Mouse (Mus musculus) lung, embryonic 14.5 days (tissue): ENCODE measurements around the gene Kiss1r. TPM values are rescaled to one million over a fixed set of nuclear protein-coding genes. Genes with fewer than 3 reads are reported as not detected.

Experiments
- ATAC-seq: fragments of 200-750 bp; cut with Nextera tagmentation; 2 replicates; pipeline ENCODE4 v1.8.0; 2017; ENCODE audit warnings: mild to moderate bottlenecking, moderate TSS enrichment, moderate library complexity; ENCODE audit not compliant: insufficient read depth
- DNase-seq: peaks from one replicate; pipeline ENCODE4 v3.0.0-alpha.2; 2015
- H3K27ac ChIP-seq: fragments of 300-500 bp; sonication (generic); 2 replicates; pipeline ENCODE4 v1.5.1; 2014; ENCODE audit warnings: low read depth, mild to moderate bottlenecking, moderate library complexity
- H3K27me3 ChIP-seq: fragments of 300-500 bp; sonication (generic); 2 replicates; pipeline ENCODE4 v1.6.1; 2014; ENCODE audit warnings: low read length, control low read depth; ENCODE audit not compliant: insufficient read depth
- H3K36me3 ChIP-seq: fragments of 300-500 bp; sonication (generic); 2 replicates; pipeline ENCODE4 v1.6.1; 2014; ENCODE audit warnings: control low read depth; ENCODE audit not compliant: insufficient read depth
- H3K4me1 ChIP-seq: fragments of 300-500 bp; sonication (generic); 2 replicates; pipeline ENCODE4 v1.6.1; 2014; ENCODE audit warnings: antibody characterized with exemption, control low read depth; ENCODE audit not compliant: insufficient read depth
- H3K4me2 ChIP-seq: fragments of 300-500 bp; sonication (generic); 2 replicates; pipeline ENCODE4 v1.6.1; 2014; ENCODE audit warnings: mild to moderate bottlenecking
- H3K4me3 ChIP-seq: fragments of 300-500 bp; sonication (generic); 2 replicates; pipeline ENCODE4 v1.5.1; 2014; ENCODE audit warnings: low read depth, low read length
- H3K9ac ChIP-seq: fragments of 300-500 bp; sonication (generic); 2 replicates; pipeline ENCODE4 v1.6.1; 2014
- H3K9me3 ChIP-seq: fragments of 300-500 bp; sonication (generic); 2 replicates; pipeline ENCODE4 v1.6.1; 2016; ENCODE audit warnings: low read depth, low read length, control low read depth
- CTCF ChIP-seq: IDR thresholded peaks from 2 replicates; pipeline ENCODE4 v1.5.1; 2016; ENCODE audit warnings: antibody characterized with exemption, low read depth
- WGBS: fragments of 180-500 bp; shearing (Covaris S2); extraction: QIAGEN DNeasy Blood & Tissue Kit; methylation state at CpG from one replicate; pipeline ENCODE4 v1.1.7; 2014; 5-methylcytosine and 5-hydroxymethylcytosine counted together
- polyA plus RNA-seq: library from polyadenylated mRNA; unstranded; fragments of >200 nt; fragmentation: Nextera tagmentation; extraction: Ambion mirVana; gene quantifications from 2 replicates; pipeline ENCODE4 v1.2.1, GENCODE M21; 2014

Kiss1r gene
- polyA plus RNA-seq, result 0.70 and 1.2 TPM in 2 replicates

DNA sequence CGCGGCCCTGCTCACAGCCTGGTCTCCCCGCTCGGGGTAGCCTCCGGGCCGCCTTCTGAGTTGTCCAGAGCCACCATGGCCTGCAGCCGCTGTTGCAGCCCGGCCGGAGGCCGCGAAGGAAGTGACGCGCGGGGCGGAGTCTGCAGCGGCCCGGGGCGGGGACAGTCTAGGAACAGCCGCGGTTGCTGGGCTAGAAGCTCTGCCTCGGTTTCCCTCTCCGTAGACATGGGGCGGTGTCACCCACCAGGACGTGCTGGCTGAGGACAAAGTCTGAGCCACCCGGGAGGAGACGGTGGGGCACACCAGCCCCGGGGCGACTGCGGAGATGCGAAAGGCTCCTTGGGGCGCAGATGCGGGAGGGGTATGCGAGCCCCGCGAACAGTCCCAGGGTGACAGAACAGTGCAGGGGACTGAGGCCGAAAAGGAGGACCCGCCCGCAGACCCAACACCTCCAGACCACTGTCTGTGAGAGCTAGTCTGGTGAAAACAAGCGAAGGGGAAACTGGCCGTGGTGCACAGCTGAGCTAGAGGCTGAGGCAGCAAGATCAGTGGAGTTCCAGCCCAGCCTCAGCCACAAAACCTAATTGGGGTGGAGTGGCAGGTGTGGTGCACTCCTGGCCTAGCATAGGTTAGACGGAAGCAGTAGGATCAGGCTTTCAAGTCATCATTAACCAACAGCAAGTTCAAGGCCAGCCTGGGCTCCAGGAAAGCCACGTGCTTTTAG, at the start of gene Kiss1r:
Gene Kiss1r, plus strand, starts transcription at position 164 of the 724 bp plus-strand sequence.
- ATAC-seq, result peak; percentile 83
- no peak for TF ChIP-seq CTCF
- Histone ChIP-seq H3K9ac (peak within 1 kb of the TSS; percentile 93), H3K27ac (peak within 1 kb of the TSS; percentile 83), H3K4me1 (peaks cover 5% of the 10 kb centered on the region; the same call in 1 of the 2 replicates), H3K27me3 (peaks cover 47% of the 10 kb centered on the region), H3K9me3 (no peaks in the 10 kb centered on the region), H3K36me3 (peaks cover 7% of the 10 kb centered on the region; the same call in 1 of the 2 replicates), H3K4me3 (peak within 1 kb of the TSS; percentile 84), H3K4me2 (peak within 1 kb of the TSS; percentile 97)
- WGBS, result 2% methylated on average over 41 of the region's 42 CpGs
- peak; percentile 92 for DNase-seq

DNA sequence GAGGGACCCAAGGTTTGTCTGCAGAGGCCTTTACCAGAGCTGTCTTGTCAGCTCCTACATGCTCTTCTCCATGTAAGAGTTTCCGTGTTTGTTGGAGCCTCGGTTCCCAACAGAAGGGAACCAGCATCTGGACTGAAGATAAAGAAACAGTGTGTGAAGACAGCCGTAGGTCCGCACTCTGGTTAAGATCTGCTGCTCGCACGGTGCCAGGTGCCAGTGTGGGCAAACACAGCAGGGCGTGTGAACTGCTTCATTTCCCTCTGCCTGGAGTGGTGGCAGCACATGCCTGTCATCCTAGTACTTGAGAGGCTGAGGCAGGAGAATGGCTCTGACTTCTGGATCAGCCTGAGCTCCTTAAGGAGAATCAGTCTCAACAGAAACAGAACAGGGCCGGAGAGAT, 44.9 kb upstream of the Kiss1r start:
- Histone ChIP-seq H3K9ac (no peak overlapping the region), H3K27me3 (no peaks in the 10 kb centered on the region), H3K4me2 (no peak overlapping the region), H3K36me3 (0 out of 2 replicates have a peak, but pooled peaks cover under 1% of the 10 kb centered on the region), H3K27ac (no peak overlapping the region), H3K4me3 (no peak overlapping the region), H3K4me1 (no peaks in the 10 kb centered on the region; the same call in 1 of the 2 replicates), H3K9me3 (no peaks in the 10 kb centered on the region)
- 87% methylated on average over 8 of the region's 8 CpGs for WGBS
- TF ChIP-seq CTCF, result no peak
- ATAC-seq (no peak), DNase-seq (no peak)

DNA sequence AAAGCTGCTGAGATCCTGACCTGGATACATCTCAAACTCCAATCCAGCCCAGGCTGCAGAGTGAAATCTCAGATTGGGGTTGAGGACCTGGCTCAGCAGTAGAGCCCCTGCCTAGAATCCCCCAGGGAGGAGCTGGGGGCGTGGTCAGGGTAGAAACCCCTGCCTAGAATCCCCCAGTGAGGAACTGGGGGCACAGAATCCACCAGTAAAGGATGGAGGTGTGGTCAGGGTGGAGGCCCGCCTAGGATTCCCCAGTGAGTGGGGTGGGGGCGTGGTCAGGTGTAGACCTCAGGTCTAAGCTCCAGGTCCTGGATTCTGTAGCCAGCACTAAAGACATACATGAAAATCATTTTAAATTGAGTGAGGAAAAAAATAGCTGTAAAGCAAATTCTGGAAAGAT, 43.9 kb upstream of the Kiss1r start:
- no peaks in the 10 kb centered on the region for H3K9me3 ChIP-seq
- 46% methylated on average over 3 of the region's 3 CpGs for WGBS
- no peak for TF ChIP-seq CTCF
- no peaks in the 10 kb centered on the region for H3K36me3 ChIP-seq
- no peak for ATAC-seq
- no peak overlapping the region for H3K27ac ChIP-seq
- H3K9ac ChIP-seq, result peak overlapping the region; percentile 79; the same call in 1 of the 2 replicates
- no peak for DNase-seq
- no peaks in the 10 kb centered on the region for H3K27me3 ChIP-seq
- H3K4me2 ChIP-seq, result peak overlapping the region; percentile 97
- peak overlapping the region; percentile 72; the same call in 1 of the 2 replicates for H3K4me3 ChIP-seq
- H3K4me1 ChIP-seq, result no peaks in the 10 kb centered on the region; the same call in 1 of the 2 replicates

DNA sequence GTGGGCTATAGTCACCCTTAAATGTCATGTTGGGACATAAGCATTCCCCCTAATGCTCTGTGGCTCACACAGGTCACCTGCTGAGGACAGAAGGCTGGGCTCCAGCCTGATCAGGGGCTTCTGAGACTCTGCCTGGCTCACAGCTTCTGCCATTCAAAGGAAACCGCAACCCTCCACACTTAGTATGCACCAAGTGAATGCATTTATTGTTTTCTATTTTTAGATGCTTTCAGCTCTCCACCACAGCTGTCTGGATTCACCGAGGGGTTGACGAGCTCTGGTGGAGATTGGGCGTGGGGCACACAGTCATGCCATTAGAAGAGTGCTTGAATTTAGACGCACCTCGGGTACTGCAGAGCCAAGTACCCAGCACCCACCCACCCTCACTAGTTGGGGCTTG, 43.5 kb upstream of the Kiss1r start:
- DNase-seq (no peak), ATAC-seq (no peak)
- Histone ChIP-seq H3K36me3 (no peaks in the 10 kb centered on the region), H3K9ac (peak overlapping the region; percentile 79), H3K27me3 (no peaks in the 10 kb centered on the region), H3K4me2 (peak overlapping the region; percentile 97), H3K4me3 (peak overlapping the region; percentile 72), H3K9me3 (no peaks in the 10 kb centered on the region), H3K4me1 (no peaks in the 10 kb centered on the region; the same call in 1 of the 2 replicates), H3K27ac (no peak overlapping the region; the same call in 1 of the 2 replicates)
- WGBS, result 7% methylated on average over 6 of the region's 6 CpGs
- no peak for TF ChIP-seq CTCF

DNA sequence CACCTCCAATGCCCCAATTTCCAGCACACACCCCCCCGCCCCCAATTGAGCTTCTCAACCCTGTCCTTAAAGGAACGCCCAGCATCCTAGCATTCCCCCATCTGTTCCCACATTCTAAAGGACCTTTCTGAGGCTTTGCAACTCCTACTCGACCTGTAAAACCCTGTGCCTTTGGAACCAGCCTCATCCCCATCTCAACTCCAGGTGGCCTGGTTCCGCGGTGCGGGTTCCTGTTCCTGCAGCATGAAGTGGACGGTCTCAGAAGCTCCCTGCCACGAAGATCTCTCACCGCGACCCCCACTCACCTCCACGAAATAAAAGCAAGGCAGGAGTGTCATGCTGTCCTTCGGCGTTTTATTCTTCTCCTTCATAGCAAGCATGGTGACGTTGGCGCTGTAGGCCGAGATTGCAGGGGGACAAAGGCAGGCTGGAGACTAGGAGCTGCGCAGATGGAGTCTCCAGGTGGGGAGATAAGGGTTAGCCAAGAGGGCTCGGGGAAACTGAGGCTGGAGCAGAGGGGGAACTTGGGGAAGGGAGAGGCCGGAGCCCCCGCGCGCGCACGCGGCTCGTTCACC, 43.0 kb upstream of the Kiss1r start:
- ATAC-seq (no peak; the same call in 1 of the 2 replicates), DNase-seq (peak; percentile 36)
- H3K27ac ChIP-seq, result peak overlapping the region; percentile 37; the same call in 1 of the 2 replicates
- H3K27me3 ChIP-seq, result no peaks in the 10 kb centered on the region
- 1% methylated on average over 26 of the region's 26 CpGs for WGBS
- H3K4me2 ChIP-seq, result peak overlapping the region; percentile 97
- H3K4me1 ChIP-seq, result no peaks in the 10 kb centered on the region; the same call in 1 of the 2 replicates
- peak overlapping the region; percentile 79 for H3K9ac ChIP-seq
- TF ChIP-seq CTCF, result no peak
- H3K9me3 ChIP-seq, result no peaks in the 10 kb centered on the region
- H3K4me3 ChIP-seq, result peak overlapping the region; percentile 72
- H3K36me3 ChIP-seq, result no peaks in the 10 kb centered on the region

DNA sequence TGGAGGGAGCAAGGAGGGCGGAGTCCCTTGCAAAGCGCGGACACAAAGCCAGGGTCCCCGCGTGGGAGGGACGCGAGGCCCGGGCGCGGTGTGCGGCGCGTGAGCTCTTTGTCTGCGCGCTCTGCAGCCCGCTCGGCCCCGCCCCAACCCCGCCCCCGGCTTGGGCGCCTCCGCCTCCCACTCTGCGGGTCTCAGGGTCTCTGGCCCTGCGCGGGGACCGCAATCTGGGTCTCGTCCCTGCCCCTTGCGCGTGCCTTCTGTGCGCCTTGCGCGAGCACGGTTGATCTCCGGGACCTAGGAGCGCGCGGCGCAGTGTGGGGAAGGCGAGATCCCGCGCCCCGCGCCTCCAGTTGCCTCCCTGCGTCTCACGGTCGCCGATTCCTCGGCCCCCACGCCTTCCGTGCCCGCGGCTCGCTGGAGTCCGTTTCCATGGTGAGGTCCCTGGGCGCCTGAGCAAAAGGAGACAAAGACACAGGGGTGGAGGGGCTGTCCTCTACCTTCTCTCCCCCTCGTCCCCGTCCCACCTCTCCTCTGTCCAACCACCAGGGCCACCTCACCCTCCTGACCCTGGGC, 42.4 kb upstream of the Kiss1r start, which contains the start of the genes Prtn3 and Plppr3:
Gene Prtn3, plus strand, starts transcription at position 187 of the 573 bp plus-strand sequence.
Gene Plppr3, minus strand, starts transcription at position 345 of the 573 bp plus-strand sequence.
- ATAC-seq, result peak; percentile 88
- H3K27ac ChIP-seq, result peak within 1 kb of the TSS; percentile 37; the same call in 1 of the 2 replicates

DNA sequence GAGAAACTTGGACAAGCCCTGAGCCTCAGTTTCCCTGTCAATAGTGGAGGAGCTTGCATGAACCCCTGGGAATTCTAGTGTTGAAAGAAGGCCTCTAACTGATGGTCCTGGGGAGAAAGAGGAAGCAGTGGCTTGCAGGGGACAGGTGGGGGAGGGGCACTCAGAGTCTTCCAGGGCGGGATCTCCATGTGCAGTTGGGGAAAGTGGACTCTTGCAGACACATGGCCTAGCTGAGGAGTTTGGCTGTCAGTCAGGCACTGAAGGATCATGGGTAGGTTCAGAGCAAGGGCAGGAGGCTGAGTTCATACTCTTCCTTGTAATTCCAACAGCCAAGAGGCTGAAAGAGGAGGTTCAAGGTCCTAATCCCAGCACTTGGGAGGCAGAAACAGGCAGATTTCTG, 39.6 kb upstream of the Kiss1r start:
- no peak overlapping the region for H3K9ac ChIP-seq
- H3K4me2 ChIP-seq, result no peak overlapping the region
- H3K27me3 ChIP-seq, result no peaks in the 10 kb centered on the region
- H3K36me3 ChIP-seq, result no peaks in the 10 kb centered on the region
- TF ChIP-seq CTCF, result no peak
- no peak for DNase-seq
- peaks cover 4% of the 10 kb centered on the region for H3K4me1 ChIP-seq
- 23% methylated on average over 1 of the region's 1 CpGs for WGBS
- H3K27ac ChIP-seq, result no peak overlapping the region
- H3K4me3 ChIP-seq, result no peak overlapping the region
- ATAC-seq, result no peak
- no peaks in the 10 kb centered on the region for H3K9me3 ChIP-seq

More for the DNA sequence above, 42.4 kb upstream of the Kiss1r start, which contains the start of the genes Prtn3 and Plppr3:
- TF ChIP-seq CTCF, result no peak
- DNase-seq, result peak; percentile 74
- 1% methylated on average over 53 of the region's 57 CpGs for WGBS
- peak within 1 kb of the TSS; percentile 72 for H3K4me3 ChIP-seq
- H3K36me3 ChIP-seq, result no peaks in the 10 kb centered on the region
- H3K27me3 ChIP-seq, result no peaks in the 10 kb centered on the region
- peak within 1 kb of the TSS; percentile 97 for H3K4me2 ChIP-seq
- H3K4me1 ChIP-seq, result no peaks in the 10 kb centered on the region; the same call in 1 of the 2 replicates
- peak within 1 kb of the TSS; percentile 79 for H3K9ac ChIP-seq
- no peaks in the 10 kb centered on the region for H3K9me3 ChIP-seq
